ENCODE assay signal across 14 mouse cellular contexts in the genomic region with DNA sequence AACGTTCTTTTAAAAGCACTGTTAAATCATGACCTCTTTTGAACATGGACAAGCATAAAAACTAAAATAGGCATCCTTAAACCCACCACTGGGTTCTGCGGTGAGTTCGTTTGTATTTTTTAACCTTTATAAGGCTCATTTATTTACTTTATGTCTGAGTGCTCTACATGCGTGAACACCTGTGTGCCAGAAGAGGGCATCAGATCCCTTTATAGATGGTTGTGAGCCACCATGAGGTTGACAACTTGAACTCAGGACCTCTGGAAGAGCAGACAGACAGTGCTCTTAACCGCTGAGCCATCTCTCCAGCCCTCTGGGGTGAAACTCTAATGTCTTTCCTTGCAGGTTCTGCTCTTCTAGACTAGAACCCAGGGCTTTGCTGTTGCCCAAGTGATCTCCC. TPM values are rescaled to one million over a fixed set of nuclear protein-coding genes. Genes with fewer than 3 reads are reported as not detected.
DNase-seq lines count a peak whose midpoint lies in the region; ATAC-seq and TF ChIP-seq lines count a peak whose summit lies in the region.
"Had no signal": no experiment of that assay in that cellular context is flagged by ENCODE, and none has a peak within 500 bp of the region (broad histone marks: within the 10 kb centered on the region; RNA-seq: fewer than 3 reads in every experiment).

No protein-coding gene starts in this region.

- TF ChIP-seq CTCF in liver, embryonic 14.5 days (IDR thresholded peaks at IDR 0.05; ENCODE audit: low read depth): peak; percentile 27
- TF ChIP-seq CTCF in liver, postnatal 0 days (IDR thresholded peaks at IDR 0.05; ENCODE audit: low read depth): no peak
- 0 out of 2 replicates have a peak, but pooled peaks have one; percentile 13 for TF ChIP-seq CTCF in small intestine, adult 2 months (IDR thresholded peaks at IDR 0.05; ENCODE audit: extremely low read depth, insufficient read length, insufficient replicate concordance, low read depth, low read length)

- peak overlapping the region; percentile 78; the same call in 1 of the 2 replicates for H3K27ac ChIP-seq in forebrain, embryonic 10.5 days
- H3K27ac ChIP-seq in forebrain, embryonic 14.5 days (ENCODE audit: low read depth, low read length): no peak overlapping the region
- no peak overlapping the region for H3K27ac ChIP-seq in heart, embryonic 15.5 days
- no peak overlapping the region for H3K27ac ChIP-seq in liver, embryonic 14.5 days
- H3K27ac ChIP-seq in liver, postnatal 0 days (ENCODE audit: low read depth): no peak overlapping the region
- no peak overlapping the region for H3K27ac ChIP-seq in small intestine, adult 2 months (ENCODE audit: insufficient read depth, low read depth, low read length)

- no peak for TF ChIP-seq POLR2A in small intestine, adult 2 months (IDR thresholded peaks at IDR 0.05; ENCODE audit: low read depth, low read length)

- ATAC-seq in forebrain, embryonic 14.5 days: no peak
- ATAC-seq in heart, embryonic 15.5 days (replicated peaks; ENCODE audit: insufficient number of reproducible peaks, insufficient read depth, low FRiP score, low read depth): no peak
- no peak for ATAC-seq in liver, embryonic 14.5 days (ENCODE audit: insufficient read depth)
- no peak for ATAC-seq in liver, postnatal 0 days

- H3K4me1 ChIP-seq in forebrain, embryonic 10.5 days: peaks cover 31% of the 10 kb centered on the region
- peaks cover 5% of the 10 kb centered on the region; the same call in 1 of the 2 replicates for H3K4me1 ChIP-seq in forebrain, embryonic 14.5 days (ENCODE audit: control insufficient read depth, insufficient read depth, low read length)
- H3K4me1 ChIP-seq in heart, embryonic 15.5 days (replicated peaks): peaks cover 30% of the 10 kb centered on the region
- H3K4me1 ChIP-seq in liver, embryonic 14.5 days (replicated peaks; ENCODE audit: control insufficient read depth in 2 of 2, insufficient read depth in 2 of 2, low read length in 1 of 2): peaks cover 0 to 3% of the 10 kb centered on the region in 2 experiments; a peak in 2 of 4 replicates
- peaks cover 5% of the 10 kb centered on the region for H3K4me1 ChIP-seq in liver, postnatal 0 days (ENCODE audit: insufficient read depth)
- no peaks in the 10 kb centered on the region; the same call in 1 of the 2 replicates for H3K4me1 ChIP-seq in small intestine, adult 2 months (ENCODE audit: control insufficient read depth, insufficient read depth, insufficient read length, low read length)

- no peak overlapping the region for H3K4me3 ChIP-seq in forebrain, embryonic 10.5 days
- no peak overlapping the region for H3K4me3 ChIP-seq in forebrain, embryonic 14.5 days (ENCODE audit: low read depth, low read length)
- no peak overlapping the region; the same call in 1 of the 2 replicates for H3K4me3 ChIP-seq in heart, embryonic 15.5 days
- H3K4me3 ChIP-seq in liver, embryonic 14.5 days (ENCODE audit: insufficient read depth in 1 of 2, low read depth in 2 of 2, low read length in 2 of 2): no peak overlapping the region
- no peak overlapping the region for H3K4me3 ChIP-seq in liver, postnatal 0 days (ENCODE audit: low read depth, low read length)
- no peak overlapping the region for H3K4me3 ChIP-seq in small intestine, adult 2 months (ENCODE audit: low read depth, low read length)
- H3K4me3 ChIP-seq: myocyte had no signal

- no peak overlapping the region for H3K4me2 ChIP-seq in forebrain, embryonic 14.5 days (ENCODE audit: low read length)
- peak overlapping the region; percentile 43 for H3K4me2 ChIP-seq in heart, embryonic 15.5 days
- no peak overlapping the region for H3K4me2 ChIP-seq in liver, embryonic 14.5 days (ENCODE audit: low read depth)
- no peak overlapping the region for H3K4me2 ChIP-seq in liver, postnatal 0 days (ENCODE audit: low read depth, low read length)

- H3K9me3 ChIP-seq in forebrain, embryonic 10.5 days: no peaks in the 10 kb centered on the region
- H3K9me3 ChIP-seq in forebrain, embryonic 14.5 days (replicated peaks; ENCODE audit: control insufficient read depth, low read length): no peaks in the 10 kb centered on the region
- no peaks in the 10 kb centered on the region for H3K9me3 ChIP-seq in heart, embryonic 15.5 days (replicated peaks)
- no peaks in the 10 kb centered on the region for H3K9me3 ChIP-seq in liver, embryonic 14.5 days (ENCODE audit: control insufficient read depth, low read length)
- H3K9me3 ChIP-seq in liver, postnatal 0 days (ENCODE audit: low read length): no peaks in the 10 kb centered on the region

- WGBS in forebrain, embryonic 10.5 days: 88% methylated on average over 5 of the region's 5 CpGs
- WGBS in forebrain, embryonic 14.5 days: 88% methylated on average over 5 of the region's 5 CpGs
- 80% methylated on average over 5 of the region's 5 CpGs for WGBS in heart, embryonic 15.5 days
- WGBS in liver, embryonic 14.5 days (ENCODE audit: insufficient replicate concordance): 67% methylated on average over 5 of the region's 5 CpGs
- 79% methylated on average over 5 of the region's 5 CpGs for WGBS in liver, postnatal 0 days (ENCODE audit: insufficient replicate concordance)
- WGBS in small intestine, adult 2 months: 85% methylated on average over 5 of the region's 5 CpGs

- no peak for TF ChIP-seq EP300 in liver, embryonic 14.5 days (IDR thresholded peaks at IDR 0.05; ENCODE audit: low read depth)
- TF ChIP-seq EP300 in liver, postnatal 0 days (IDR thresholded peaks at IDR 0.05; ENCODE audit: low read depth): no peak

- H3K27me3 ChIP-seq in forebrain, embryonic 10.5 days (ENCODE audit: poor library complexity, severe bottlenecking): no peaks in the 10 kb centered on the region
- no peaks in the 10 kb centered on the region for H3K27me3 ChIP-seq in forebrain, embryonic 14.5 days (replicated peaks; ENCODE audit: control insufficient read depth, insufficient read depth, low read length)
- H3K27me3 ChIP-seq in heart, embryonic 15.5 days: no peaks in the 10 kb centered on the region
- H3K27me3 ChIP-seq in liver, embryonic 14.5 days (ENCODE audit: control insufficient read depth, insufficient read depth, low read length): no peaks in the 10 kb centered on the region
- H3K27me3 ChIP-seq in liver, postnatal 0 days (ENCODE audit: insufficient read depth, low read length): no peaks in the 10 kb centered on the region
- H3K27me3 ChIP-seq in small intestine, adult 2 months (ENCODE audit: control insufficient read depth, insufficient read depth, low read length): no peaks in the 10 kb centered on the region

- H3K36me3 ChIP-seq in forebrain, embryonic 10.5 days (replicated peaks): no peaks in the 10 kb centered on the region
- no peaks in the 10 kb centered on the region for H3K36me3 ChIP-seq in forebrain, embryonic 14.5 days (ENCODE audit: control insufficient read depth, insufficient read depth, low read length)
- H3K36me3 ChIP-seq in heart, embryonic 15.5 days: no peaks in the 10 kb centered on the region
- no peaks in the 10 kb centered on the region for H3K36me3 ChIP-seq in liver, embryonic 14.5 days (replicated peaks; ENCODE audit: control insufficient read depth, insufficient read depth, low read depth)
- H3K36me3 ChIP-seq in liver, postnatal 0 days (replicated peaks; ENCODE audit: insufficient read depth, low read length): no peaks in the 10 kb centered on the region
- H3K36me3 ChIP-seq in small intestine, adult 2 months (ENCODE audit: control insufficient read depth, insufficient read depth, low read length): no peaks in the 10 kb centered on the region

- DNase-seq in forebrain, embryonic 10.5 days (ENCODE audit: extremely low spot score, low spot score): no peak
- DNase-seq in forebrain, embryonic 14.5 days (ENCODE audit: low spot score): no peak
- no peak for DNase-seq in heart, postnatal 10 days
- no peak for DNase-seq in liver, embryonic 14.5 days (ENCODE audit: low read depth in 3 of 3, low spot score in 3 of 3)
- no peak for DNase-seq in liver, postnatal 0 days
- DNase-seq in spleen, adult 12 weeks (ENCODE audit: low spot score): no peak
- DNase-seq: cerebellum, adult 11 months; cerebellum, postnatal 36 days; kidney, postnatal 10 days; lung, postnatal 14 days; thymus, postnatal 25 days had no signal

- no peak overlapping the region for H3K9ac ChIP-seq in forebrain, embryonic 14.5 days (ENCODE audit: low read length)
- no peak overlapping the region for H3K9ac ChIP-seq in heart, embryonic 15.5 days
- H3K9ac ChIP-seq in liver, embryonic 14.5 days (replicated peaks): no peak overlapping the region
- no peak overlapping the region for H3K9ac ChIP-seq in liver, postnatal 0 days (replicated peaks)

- intact Hi-C loops in heart, postnatal 10 days (cut with DNase I): no loop called here

RNA-seq across cellular contexts. Expression of a gene that starts 37.2 kb away (rescaled TPM):
- 338 and 351 TPM in 2 replicates for polyA plus RNA-seq in forebrain, embryonic 10.5 days (2016; fragmentation: Nextera tagmentation; extraction: Ambion mirVana)
- 134 and 154 TPM in 2 replicates for polyA plus RNA-seq in forebrain, embryonic 14.5 days (2014; fragmentation: Nextera tagmentation; extraction: Ambion mirVana)
- polyA plus RNA-seq in heart, embryonic 15.5 days (2015; fragmentation: Nextera tagmentation; extraction: Ambion mirVana): 65.8 and 112 TPM in 2 replicates
- total RNA-seq in heart, postnatal 10 days (2021): 100 to 1,000 TPM in 1 of 2 experiments, 10 to 100 TPM in 1; 64.1 to 105 TPM
- polyA plus RNA-seq in liver, embryonic 14.5 days (2012; rRNA removed): 132 and 153 TPM in 2 replicates
- polyA plus RNA-seq in liver, embryonic 14.5 days (2014; fragmentation: Nextera tagmentation; extraction: Ambion mirVana): 86.7 and 98.4 TPM in 2 replicates
- 96.6 and 110 TPM in 2 replicates for polyA plus RNA-seq in liver, postnatal 0 days (2015; fragmentation: Nextera tagmentation; extraction: Ambion mirVana)
- 160 and 364 TPM in 2 replicates for polyA plus RNA-seq in small intestine, adult 2 months (2012; rRNA removed)

RNA-seq across cellular contexts. Expression of a gene that starts 40.7 kb away (rescaled TPM):
- polyA plus RNA-seq in forebrain, embryonic 10.5 days (2016; fragmentation: Nextera tagmentation; extraction: Ambion mirVana): 23.6 and 24.8 TPM in 2 replicates
- polyA plus RNA-seq in forebrain, embryonic 14.5 days (2014; fragmentation: Nextera tagmentation; extraction: Ambion mirVana): 17.9 and 19.5 TPM in 2 replicates
- 37.5 and 49.6 TPM in 2 replicates for polyA plus RNA-seq in heart, embryonic 15.5 days (2015; fragmentation: Nextera tagmentation; extraction: Ambion mirVana)
- 10 to 100 TPM; 18.7 to 20.0 TPM for total RNA-seq in heart, postnatal 10 days (2021)
- 15.5 and 18.7 TPM in 2 replicates for polyA plus RNA-seq in liver, embryonic 14.5 days (2012; rRNA removed)
- 11.4 and 12.5 TPM in 2 replicates for polyA plus RNA-seq in liver, embryonic 14.5 days (2014; fragmentation: Nextera tagmentation; extraction: Ambion mirVana)
- polyA plus RNA-seq in liver, postnatal 0 days (2015; fragmentation: Nextera tagmentation; extraction: Ambion mirVana): 16.7 and 17.8 TPM in 2 replicates
- polyA plus RNA-seq in small intestine, adult 2 months (2012; rRNA removed): 149 and 287 TPM in 2 replicates
